ENCODE assay signal across 14 mouse cellular contexts in the genomic region with DNA sequence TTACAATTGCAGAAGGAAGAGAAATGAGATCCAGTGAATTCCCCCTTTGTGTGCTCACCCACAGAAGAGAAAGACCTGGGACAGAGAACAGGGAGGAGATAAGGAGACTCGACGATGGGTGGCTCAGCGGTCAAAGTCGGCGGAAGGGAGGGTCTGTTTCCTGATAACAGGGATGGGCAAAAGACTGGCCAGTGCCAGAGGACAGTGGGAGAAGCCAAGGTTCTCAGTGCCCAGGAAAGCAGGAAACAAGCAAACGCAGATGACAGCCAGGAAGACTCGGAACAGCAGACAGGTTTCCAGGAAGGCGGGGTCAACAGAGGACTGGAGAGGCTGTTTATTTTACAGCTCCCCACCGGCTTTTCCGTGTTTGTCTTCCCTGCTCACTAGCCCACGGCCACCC. TPM values are rescaled to one million over a fixed set of nuclear protein-coding genes. Genes with fewer than 3 reads are reported as not detected.
DNase-seq lines count a peak whose midpoint lies in the region; ATAC-seq and TF ChIP-seq lines count a peak whose summit lies in the region.
"Had no signal": no experiment of that assay in that cellular context is flagged by ENCODE, and none has a peak within 500 bp of the region (broad histone marks: within the 10 kb centered on the region; RNA-seq: fewer than 3 reads in every experiment).

No protein-coding gene starts in this region.

- H3K9me3 ChIP-seq in liver, embryonic 14.5 days (ENCODE audit: control insufficient read depth, low read length), result no peaks in the 10 kb centered on the region
- H3K9me3 ChIP-seq in forebrain, embryonic 12.5 days, result no peaks in the 10 kb centered on the region
- H3K9me3 ChIP-seq: embryonic facial prominence, embryonic 15.5 days had no signal

- no peaks in the 10 kb centered on the region; the same call in 1 of the 2 replicates for H3K27me3 ChIP-seq in liver, embryonic 14.5 days (ENCODE audit: control insufficient read depth, insufficient read depth, low read length)
- H3K27me3 ChIP-seq in forebrain, embryonic 12.5 days, result no peaks in the 10 kb centered on the region
- H3K27me3 ChIP-seq: embryonic facial prominence, embryonic 15.5 days had no signal

- H3K36me3 ChIP-seq in liver, embryonic 14.5 days (replicated peaks; ENCODE audit: control insufficient read depth, insufficient read depth, low read depth), result no peaks in the 10 kb centered on the region
- no peaks in the 10 kb centered on the region for H3K36me3 ChIP-seq in forebrain, embryonic 12.5 days (replicated peaks)
- H3K36me3 ChIP-seq: embryonic facial prominence, embryonic 15.5 days had no signal

- H3K4me3 ChIP-seq in liver, embryonic 14.5 days (ENCODE audit: insufficient read depth in 1 of 2, low read depth in 2 of 2, low read length in 2 of 2), result no peak overlapping the region
- no peak overlapping the region for H3K4me3 ChIP-seq in forebrain, embryonic 12.5 days (replicated peaks)
- H3K4me3 ChIP-seq: embryonic facial prominence, embryonic 15.5 days; myocyte had no signal

- 11% methylated on average over 11 of the region's 11 CpGs for WGBS in liver, embryonic 14.5 days (ENCODE audit: insufficient replicate concordance)
- WGBS in forebrain, embryonic 12.5 days, result 68% methylated on average over 11 of the region's 11 CpGs

- no peak for TF ChIP-seq CTCF in liver, embryonic 14.5 days (IDR thresholded peaks at IDR 0.05; ENCODE audit: low read depth)

- no peak for ATAC-seq in liver, embryonic 14.5 days (ENCODE audit: insufficient read depth)
- ATAC-seq in CD4-positive, CD25-positive, alpha-beta regulatory T cell, adult 4 months, result no peak
- ATAC-seq in forebrain, embryonic 12.5 days (ENCODE audit: low FRiP score), result no peak
- ATAC-seq: forebrain, embryonic 16.5 days had no signal

- H3K9ac ChIP-seq in liver, embryonic 14.5 days (replicated peaks), result no peak overlapping the region
- H3K9ac ChIP-seq in forebrain, embryonic 12.5 days, result no peak overlapping the region
- H3K9ac ChIP-seq: embryonic facial prominence, embryonic 15.5 days; hindbrain, embryonic 14.5 days had no signal

- no peak for TF ChIP-seq EP300 in liver, embryonic 14.5 days (IDR thresholded peaks at IDR 0.05; ENCODE audit: low read depth)

- no peak overlapping the region for H3K27ac ChIP-seq in liver, embryonic 14.5 days
- H3K27ac ChIP-seq in forebrain, embryonic 12.5 days, result no peak overlapping the region
- H3K27ac ChIP-seq: embryonic facial prominence, embryonic 15.5 days; hindbrain, embryonic 14.5 days had no signal

- H3K4me2 ChIP-seq in liver, embryonic 14.5 days (ENCODE audit: low read depth), result 0 out of 2 replicates have a peak overlapping the region, but pooled peaks have one; percentile 25
- no peak overlapping the region for H3K4me2 ChIP-seq in forebrain, embryonic 12.5 days
- H3K4me2 ChIP-seq: embryonic facial prominence, embryonic 15.5 days; hindbrain, embryonic 14.5 days had no signal

- DNase-seq in heart, postnatal 10 days, result peak; percentile 19 to 22
- no peak for DNase-seq in heart, adult 11 months
- DNase-seq in ZHBTc4 (ENCODE audit: low read depth, low spot score), result peak; percentile 58
- peak; percentile 72 to 78 for DNase-seq in cerebellum, postnatal 14 days
- no peak for DNase-seq in liver, embryonic 14.5 days (ENCODE audit: low read depth in 3 of 3, low spot score in 3 of 3)
- DNase-seq in left cerebral cortex, postnatal 10 days (ENCODE audit: extremely low spot score in 1 of 2, low spot score in 2 of 2), result no peak
- DNase-seq: adrenal gland, adult 8-10 months; layer of hippocampus, postnatal 36 days had no signal

- intact Hi-C loops in heart, postnatal 10 days (cut with DNase I), result no loop called here
- intact Hi-C loops in left cerebral cortex, postnatal 10 days (cut with DNase I), result no loop called here

- H3K4me1 ChIP-seq in liver, embryonic 14.5 days (replicated peaks; ENCODE audit: control insufficient read depth in 2 of 2, insufficient read depth in 2 of 2, low read length in 1 of 2), result peaks cover 0 to 18% of the 10 kb centered on the region in 2 experiments; a peak in 2 of 4 replicates
- H3K4me1 ChIP-seq in forebrain, embryonic 12.5 days, result no peaks in the 10 kb centered on the region

RNA-seq across cellular contexts. Expression of a gene that starts 20.2 kb away (rescaled TPM):
- total RNA-seq in heart, postnatal 10 days (2021), result 1 to 10 TPM; 4.3 to 6.1 TPM
- polyA plus RNA-seq in liver, embryonic 14.5 days (2012; rRNA removed), result 1.9 and 2.2 TPM in 2 replicates
- polyA plus RNA-seq in liver, embryonic 14.5 days (2014; fragmentation: Nextera tagmentation; extraction: Ambion mirVana), result 2.1 and 2.6 TPM in 2 replicates
- total RNA-seq in left cerebral cortex, postnatal 10 days (2021), result 10 to 100 TPM; 12.1 to 15.0 TPM
- not detected for polyA plus RNA-seq in CD4-positive, CD25-positive, alpha-beta regulatory T cell, adult 4 months (2017; shearing (Covaris generic))
- 0.54 and 0.64 TPM in 2 replicates for polyA plus RNA-seq in forebrain, embryonic 12.5 days (2016; fragmentation: Nextera tagmentation; extraction: Ambion mirVana)

Comparison
In these comparisons a context has a peak if more than half of its experiments do, and no peak if none do; other contexts are left out.
1. DNase-seq: peak in heart, postnatal 10 days (2 of 2), ZHBTc4 (single experiment) and cerebellum, postnatal 14 days (2 of 2); none in heart, adult 11 months (single experiment), liver, embryonic 14.5 days (0 of 3) and left cerebral cortex, postnatal 10 days (0 of 2).